Mouse (Mus musculus): ENCODE results near the gene Shroom4.

GRCm38 (mm10) chrX:6565066-6565465, 165.4 kb downstream of the Shroom4 start:
- TF ChIP-seq POLR2A (IDR thresholded peaks at IDR 0.05; ENCODE audit: borderline replicate concordance, extremely low read depth, insufficient read depth, insufficient read length, poor library complexity, severe bottlenecking) = no peak
- no peak for TF ChIP-seq CTCF (IDR thresholded peaks at IDR 0.05; ENCODE audit: borderline replicate concordance, extremely low read depth, insufficient read depth, insufficient read length)

Measured in brain, embryonic 14.5 days (tissue).